Mouse (Mus musculus) kidney, postnatal 0 days (tissue): ENCODE measurements at regions not wholly inside any gene's neighbourhood (a gene's known extent, or its start where the extent isn't known, plus 50 kb on each side); places are given as distances from the start of the nearest gene placed in this dataset.
A peak's percentile ranks its signal among the peaks of the same experiment; 100 is the strongest.

Source experiments
- ATAC-seq: fragments of 200-750 bp; cut with Nextera tagmentation; replicated peaks from 2 replicates; pipeline ENCODE4 v1.8.0; 2017; ENCODE audit warnings: low read depth, moderate number of reproducible peaks, moderate TSS enrichment, moderate library complexity; ENCODE audit not compliant: low FRiP score
- DNase-seq: peaks from one replicate; pipeline ENCODE4 v3.0.0-alpha.2; 2016; ENCODE audit warnings: low spot score
- H3K27ac ChIP-seq: fragments of 300-500 bp; sonication (generic); 2 replicates; pipeline ENCODE4 v1.5.1; 2014; ENCODE audit warnings: mild to moderate bottlenecking
- H3K27me3 ChIP-seq: fragments of 300-500 bp; sonication (generic); 2 replicates; pipeline ENCODE4 v1.6.1; 2014; ENCODE audit warnings: low read length, mixed read lengths; ENCODE audit not compliant: insufficient read depth
- H3K36me3 ChIP-seq: fragments of 300-500 bp; sonication (generic); 2 replicates; pipeline ENCODE4 v1.6.1; 2014; ENCODE audit warnings: low read length, mixed read lengths; ENCODE audit not compliant: insufficient read depth
- H3K4me1 ChIP-seq: fragments of 300-500 bp; sonication (generic); replicated peaks from 2 replicates; pipeline ENCODE4 v1.6.1; 2014; ENCODE audit warnings: antibody characterized with exemption, low read length, mixed read lengths; ENCODE audit not compliant: insufficient read depth
- H3K4me2 ChIP-seq: fragments of 300-500 bp; sonication (generic); 2 replicates; pipeline ENCODE4 v1.6.1; 2014; ENCODE audit warnings: mild to moderate bottlenecking, low read length, moderate library complexity, mixed read lengths
- H3K4me3 ChIP-seq: fragments of 300-500 bp; sonication (generic); replicated peaks from 2 replicates; pipeline ENCODE4 v1.5.1; 2014; ENCODE audit warnings: low read depth, low read length
- H3K9ac ChIP-seq: fragments of 300-500 bp; sonication (generic); 2 replicates; pipeline ENCODE4 v1.6.1; 2014; ENCODE audit warnings: low read depth, low read length
- H3K9me3 ChIP-seq: fragments of 300-500 bp; sonication (generic); replicated peaks from 2 replicates; pipeline ENCODE4 v1.6.1; 2016; ENCODE audit warnings: low read length, inconsistent platforms, mixed read lengths
- CTCF ChIP-seq: IDR thresholded peaks from 2 replicates; pipeline ENCODE4 v1.5.1; 2016; ENCODE audit warnings: antibody characterized with exemption, low read depth, mild to moderate bottlenecking, moderate library complexity
- WGBS: fragments of 180-500 bp; shearing (Covaris S2); extraction: QIAGEN DNeasy Blood & Tissue Kit; methylation state at CpG from one replicate; pipeline ENCODE4 v1.1.7; 2014; 5-methylcytosine and 5-hydroxymethylcytosine counted together

DNA sequence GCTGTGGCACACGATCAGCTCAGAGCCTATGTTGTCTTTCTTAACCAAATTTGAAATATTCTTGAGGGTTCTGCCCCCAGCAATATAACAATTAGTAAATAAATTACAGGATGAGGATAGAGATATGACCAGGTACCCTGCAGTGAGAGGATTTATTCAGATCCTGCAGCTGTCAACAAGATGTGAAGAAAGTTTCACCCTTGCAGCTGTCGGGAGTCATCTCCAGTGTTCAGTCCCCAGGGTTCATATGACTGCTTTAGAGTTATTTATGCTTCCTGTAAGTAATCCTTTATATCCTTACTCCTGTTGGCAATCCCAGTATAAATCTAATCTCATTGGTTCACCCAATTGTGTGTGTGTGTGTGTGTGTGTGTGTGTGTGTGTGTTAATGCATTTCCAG lies 1372.1 kb upstream of the 1700008P02Rik start:
- Histone ChIP-seq H3K36me3 (no peaks in the 10 kb centered on the region), H3K4me3 (no peak overlapping the region), H3K9ac (no peak overlapping the region), H3K9me3 (no peaks in the 10 kb centered on the region), H3K27me3 (no peaks in the 10 kb centered on the region), H3K4me1 (no peaks in the 10 kb centered on the region), H3K4me2 (no peak overlapping the region), H3K27ac (no peak overlapping the region)
- 63% methylated on average over 2 of the region's 2 CpGs for WGBS
- ATAC-seq (no peak), DNase-seq (peak; percentile 10)
- TF ChIP-seq CTCF: no peak

DNA sequence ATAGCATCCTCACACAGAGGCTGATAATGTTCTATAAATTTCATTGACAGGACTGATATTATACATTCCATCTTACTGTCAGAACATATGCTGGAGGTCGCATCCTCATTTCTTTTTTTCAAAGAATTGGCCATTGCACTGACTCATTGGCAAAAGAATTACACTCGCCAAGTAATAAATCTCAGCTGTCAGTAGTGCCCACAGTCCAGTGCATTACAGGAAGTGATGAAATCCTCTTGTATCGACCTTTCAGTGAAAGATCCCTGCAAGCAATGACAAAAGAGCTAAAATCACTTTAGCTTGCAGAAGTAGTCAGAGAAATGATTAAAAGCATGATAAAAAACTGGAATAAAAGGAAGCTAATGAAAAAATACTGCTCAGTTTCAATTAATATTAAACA lies 1353.0 kb upstream of the 1700008P02Rik start:
- H3K9me3 ChIP-seq: no peaks in the 10 kb centered on the region
- 39% methylated on average over 3 of the region's 3 CpGs for WGBS

DNA sequence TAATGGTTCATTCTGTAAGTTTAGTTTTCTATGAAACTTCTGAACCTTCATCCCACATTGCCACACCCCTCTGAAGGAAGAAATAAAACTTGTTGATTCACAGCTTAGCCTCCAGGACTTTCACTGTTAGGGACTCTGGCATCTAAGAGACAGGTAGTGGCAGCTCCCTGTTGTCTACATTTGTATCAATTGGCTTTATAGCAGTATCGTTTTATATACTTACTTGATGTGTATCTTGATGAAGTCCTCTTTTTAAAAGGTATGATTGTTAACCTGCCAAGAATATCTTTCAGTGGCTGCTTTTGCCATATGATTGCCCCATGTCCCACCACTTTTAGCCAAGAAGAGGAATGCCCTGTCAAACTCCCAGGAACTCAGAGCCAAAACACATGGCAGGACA lies 1333.7 kb upstream of the 1700008P02Rik start:
- no peak overlapping the region for H3K4me2 ChIP-seq
- DNase-seq (no peak), ATAC-seq (no peak)
- no peaks in the 10 kb centered on the region for H3K4me1 ChIP-seq
- H3K9ac ChIP-seq: no peak overlapping the region
- no peaks in the 10 kb centered on the region for H3K36me3 ChIP-seq
- no peak for TF ChIP-seq CTCF
- WGBS: 89% methylated on average over 1 of the region's 1 CpGs
- no peak overlapping the region for H3K4me3 ChIP-seq
- no peaks in the 10 kb centered on the region for H3K27me3 ChIP-seq
- H3K27ac ChIP-seq: no peak overlapping the region
- no peaks in the 10 kb centered on the region for H3K9me3 ChIP-seq

More for the DNA sequence above, 1353.0 kb upstream of the 1700008P02Rik start:
- H3K4me2 ChIP-seq: no peak overlapping the region
- H3K4me3 ChIP-seq: no peak overlapping the region
- H3K9ac ChIP-seq: no peak overlapping the region
- TF ChIP-seq CTCF: no peak
- ATAC-seq (no peak), DNase-seq (no peak)
- no peaks in the 10 kb centered on the region for H3K4me1 ChIP-seq
- H3K27me3 ChIP-seq: no peaks in the 10 kb centered on the region
- H3K36me3 ChIP-seq: no peaks in the 10 kb centered on the region
- H3K27ac ChIP-seq: no peak overlapping the region

DNA sequence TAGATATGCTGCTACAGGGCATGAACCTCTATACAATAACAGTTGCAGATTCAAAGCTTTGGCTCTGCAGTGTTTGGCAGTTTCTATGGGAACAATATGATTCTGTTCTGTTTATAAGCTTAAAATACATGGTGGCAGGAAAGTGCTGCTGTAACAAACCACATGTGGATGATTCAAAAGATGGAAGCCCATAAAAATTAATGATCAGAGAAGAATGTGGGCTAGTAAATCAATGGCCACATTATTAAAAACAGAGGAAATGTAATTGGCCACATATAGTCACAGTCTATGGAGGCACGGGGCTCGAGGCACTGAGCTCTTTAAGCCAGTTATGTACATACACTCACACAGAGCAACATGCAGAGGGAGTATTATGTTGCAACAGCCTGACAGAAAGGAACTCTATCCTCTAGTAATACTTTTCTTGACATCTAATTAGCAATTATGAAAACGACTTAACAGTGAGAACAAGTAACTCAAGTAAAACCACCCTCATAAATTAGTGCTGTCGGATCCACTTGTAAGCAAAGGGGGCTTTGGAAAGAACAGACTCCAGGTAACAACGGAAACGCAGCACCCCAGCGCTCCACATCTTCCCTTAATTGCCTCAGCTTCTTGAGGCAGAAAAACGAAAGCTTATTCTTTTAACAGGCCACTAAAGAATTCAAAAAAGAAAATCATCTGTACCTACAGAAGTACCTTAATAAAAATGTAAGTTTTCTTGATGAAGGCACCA lies 1323.6 kb upstream of the 1700008P02Rik start:
- 15% methylated on average over 8 of the region's 8 CpGs for WGBS
- H3K27me3 ChIP-seq: no peaks in the 10 kb centered on the region
- no peak overlapping the region for H3K9ac ChIP-seq
- ATAC-seq: peak; percentile 61
- no peaks in the 10 kb centered on the region for H3K36me3 ChIP-seq
- no peaks in the 10 kb centered on the region for H3K4me1 ChIP-seq
- peak; percentile 43 for DNase-seq
- H3K4me3 ChIP-seq: no peak overlapping the region
- H3K4me2 ChIP-seq: no peak overlapping the region
- no peak overlapping the region for H3K27ac ChIP-seq
- H3K9me3 ChIP-seq: no peaks in the 10 kb centered on the region
- TF ChIP-seq CTCF: no peak
